Mouse (Mus musculus): ENCODE measurements around the gene Kank1. TPM values are rescaled to one million over a fixed set of nuclear protein-coding genes. Genes with fewer than 3 reads are reported as not detected.
A peak's percentile ranks its signal among the peaks of the same experiment; 100 is the strongest.

Kank1 gene
- polyA plus RNA-seq, 1 experiment from 2014 or later = 13.5 TPM

GRCm38 (mm10) chr19:25436789-25437650, 200.2 kb downstream of the Kank1 start:
- Histone ChIP-seq H3K36me3 (peaks cover 5% of the 10 kb centered on the region; the same call in 1 of the 2 replicates), H3K27me3 (replicated peaks) (no peaks in the 10 kb centered on the region), H3K9ac (no peak overlapping the region), H3K4me1 (peaks cover 22% of the 10 kb centered on the region), H3K9me3 (no peaks in the 10 kb centered on the region), H3K4me3 (no peak overlapping the region), H3K27ac (no peak overlapping the region), H3K4me2 (replicated peaks) (no peak overlapping the region)
- no peak for ATAC-seq (ENCODE audit: low FRiP score, low read depth)
- WGBS = 84% methylated on average over 20 of the region's 20 CpGs

- 0 out of 2 replicates have a peak, but pooled peaks have one; percentile 25 for ATAC-seq (ENCODE audit: low FRiP score, low read depth)
- 70% methylated on average over 6 of the region's 6 CpGs for WGBS
Observed at GRCm38 (mm10) chr19:25438246-25438645, 201.5 kb downstream of the Kank1 start.

GRCm38 (mm10) chr19:25439807-25440206, 203.0 kb downstream of the Kank1 start:
- ATAC-seq (ENCODE audit: low FRiP score, low read depth) = peak; percentile 55; the same call in 1 of the 2 replicates
- H3K27ac ChIP-seq = no peak overlapping the region
- H3K36me3 ChIP-seq = no peaks in the 10 kb centered on the region
- H3K4me1 ChIP-seq = peaks cover 18% of the 10 kb centered on the region
- H3K4me2 ChIP-seq (replicated peaks) = no peak overlapping the region
- H3K9me3 ChIP-seq = no peaks in the 10 kb centered on the region
- H3K4me3 ChIP-seq = no peak overlapping the region
- 50% methylated on average over 6 of the region's 6 CpGs for WGBS
- no peak overlapping the region for H3K9ac ChIP-seq
- no peaks in the 10 kb centered on the region for H3K27me3 ChIP-seq (replicated peaks)

More at GRCm38 (mm10) chr19:25438246-25438645, 201.5 kb downstream of the Kank1 start:
- H3K9me3 ChIP-seq = no peaks in the 10 kb centered on the region
- peaks cover 22% of the 10 kb centered on the region for H3K4me1 ChIP-seq
- no peak overlapping the region for H3K4me2 ChIP-seq (replicated peaks)
- H3K27me3 ChIP-seq (replicated peaks) = no peaks in the 10 kb centered on the region
- H3K9ac ChIP-seq = no peak overlapping the region
- H3K36me3 ChIP-seq = peaks cover 4% of the 10 kb centered on the region; the same call in 1 of the 2 replicates
- no peak overlapping the region for H3K4me3 ChIP-seq
- no peak overlapping the region for H3K27ac ChIP-seq

GRCm38 (mm10) chr19:25440736-25441135, 204.0 kb downstream of the Kank1 start:
- H3K27me3 ChIP-seq (replicated peaks) = no peaks in the 10 kb centered on the region
- no peak overlapping the region for H3K27ac ChIP-seq
- H3K4me2 ChIP-seq (replicated peaks) = no peak overlapping the region
- H3K9me3 ChIP-seq = no peaks in the 10 kb centered on the region
- H3K4me1 ChIP-seq = peaks cover 18% of the 10 kb centered on the region
- H3K36me3 ChIP-seq = no peaks in the 10 kb centered on the region
- 90% methylated on average over 4 of the region's 4 CpGs for WGBS
- no peak overlapping the region for H3K9ac ChIP-seq
- H3K4me3 ChIP-seq = no peak overlapping the region
- ATAC-seq (ENCODE audit: low FRiP score, low read depth) = no peak

GRCm38 (mm10) chr19:25445054-25445453, 208.3 kb downstream of the Kank1 start:
- Histone ChIP-seq H3K36me3 (no peaks in the 10 kb centered on the region), H3K4me1 (no peaks in the 10 kb centered on the region), H3K9me3 (no peaks in the 10 kb centered on the region), H3K4me3 (no peak overlapping the region), H3K27me3 (replicated peaks) (no peaks in the 10 kb centered on the region), H3K9ac (no peak overlapping the region), H3K4me2 (replicated peaks) (no peak overlapping the region), H3K27ac (no peak overlapping the region)
- ATAC-seq (ENCODE audit: low FRiP score, low read depth) = 0 out of 2 replicates have a peak, but pooled peaks have one; percentile 44
- whole genome bisulfite sequencing = 29% methylated on average over 7 of the region's 7 CpGs

GRCm38 (mm10) chr19:25445842-25446241, 209.1 kb downstream of the Kank1 start:
- no peak overlapping the region for H3K9ac ChIP-seq
- H3K9me3 ChIP-seq = no peaks in the 10 kb centered on the region
- H3K27me3 ChIP-seq (replicated peaks) = no peaks in the 10 kb centered on the region
- no peak overlapping the region for H3K4me2 ChIP-seq (replicated peaks)
- H3K4me3 ChIP-seq = no peak overlapping the region
- no peaks in the 10 kb centered on the region for H3K4me1 ChIP-seq
- H3K27ac ChIP-seq = no peak overlapping the region
- WGBS = 65% methylated on average over 8 of the region's 8 CpGs
- no peak for ATAC-seq (ENCODE audit: low FRiP score, low read depth)
- no peaks in the 10 kb centered on the region for H3K36me3 ChIP-seq

GRCm38 (mm10) chr19:25446683-25447082, 209.9 kb downstream of the Kank1 start:
- Histone ChIP-seq H3K4me2 (replicated peaks) (no peak overlapping the region), H3K27ac (no peak overlapping the region), H3K27me3 (replicated peaks) (no peaks in the 10 kb centered on the region), H3K4me3 (no peak overlapping the region), H3K36me3 (no peaks in the 10 kb centered on the region), H3K4me1 (no peaks in the 10 kb centered on the region), H3K9ac (no peak overlapping the region), H3K9me3 (no peaks in the 10 kb centered on the region)
- ATAC-seq (ENCODE audit: low FRiP score, low read depth) = no peak
- 90% methylated on average over 2 of the region's 2 CpGs for WGBS

- no peak overlapping the region for H3K4me2 ChIP-seq (replicated peaks)
- no peak overlapping the region for H3K4me3 ChIP-seq
- no peak for ATAC-seq (ENCODE audit: low FRiP score, low read depth)
- H3K9ac ChIP-seq = no peak overlapping the region
- no peaks in the 10 kb centered on the region for H3K36me3 ChIP-seq
- WGBS = 71% methylated on average over 5 of the region's 5 CpGs
- no peaks in the 10 kb centered on the region for H3K9me3 ChIP-seq
- no peaks in the 10 kb centered on the region for H3K4me1 ChIP-seq
- H3K27me3 ChIP-seq (replicated peaks) = no peaks in the 10 kb centered on the region
- no peak overlapping the region for H3K27ac ChIP-seq
Observed at GRCm38 (mm10) chr19:25447373-25447772, 210.6 kb downstream of the Kank1 start.

GRCm38 (mm10) chr19:25450869-25451629, 214.3 kb downstream of the Kank1 start:
- no peak overlapping the region for H3K4me3 ChIP-seq
- 54% methylated on average over 11 of the region's 11 CpGs for WGBS
- no peak for ATAC-seq (ENCODE audit: low FRiP score, low read depth)

GRCm38 (mm10) chr19:25453146-25453545, 216.4 kb downstream of the Kank1 start:
- ATAC-seq (ENCODE audit: low FRiP score, low read depth) = no peak
- Histone ChIP-seq H3K9ac (no peak overlapping the region), H3K27ac (no peak overlapping the region), H3K27me3 (replicated peaks) (no peaks in the 10 kb centered on the region), H3K4me3 (no peak overlapping the region), H3K4me2 (replicated peaks) (no peak overlapping the region), H3K36me3 (no peaks in the 10 kb centered on the region), H3K4me1 (no peaks in the 10 kb centered on the region), H3K9me3 (no peaks in the 10 kb centered on the region)
- WGBS = 82% methylated on average over 5 of the region's 5 CpGs

More at GRCm38 (mm10) chr19:25450869-25451629, 214.3 kb downstream of the Kank1 start:
- H3K36me3 ChIP-seq = no peaks in the 10 kb centered on the region
- no peaks in the 10 kb centered on the region for H3K4me1 ChIP-seq
- no peak overlapping the region for H3K27ac ChIP-seq
- H3K9me3 ChIP-seq = no peaks in the 10 kb centered on the region
- H3K9ac ChIP-seq = no peak overlapping the region
- no peaks in the 10 kb centered on the region for H3K27me3 ChIP-seq (replicated peaks)
- H3K4me2 ChIP-seq (replicated peaks) = no peak overlapping the region

GRCm38 (mm10) chr19:25460760-25461159, 224.0 kb downstream of the Kank1 start:
- H3K27me3 ChIP-seq (replicated peaks) = no peaks in the 10 kb centered on the region
- 93% methylated on average over 8 of the region's 8 CpGs for WGBS
- ATAC-seq (ENCODE audit: low FRiP score, low read depth) = no peak

More at GRCm38 (mm10) chr19:25460760-25461159, 224.0 kb downstream of the Kank1 start:
- Histone ChIP-seq H3K36me3 (no peaks in the 10 kb centered on the region), H3K9ac (no peak overlapping the region), H3K9me3 (no peaks in the 10 kb centered on the region), H3K4me1 (no peaks in the 10 kb centered on the region), H3K4me2 (replicated peaks) (no peak overlapping the region), H3K4me3 (no peak overlapping the region), H3K27ac (no peak overlapping the region)

Data from neural tube, embryonic 12.5 days (tissue).